Mouse (Mus musculus) inflammation-experienced regulatory T-cells (primary cell): Measurements from ENCODE around the gene Plek2. TPM values are rescaled to one million over a fixed set of nuclear protein-coding genes. Genes with fewer than 3 reads are reported as not detected.

Experiments used
- polyA plus RNA-seq, 2 experiments: library from polyadenylated mRNA; unstranded; fragments of 100-300 nt; shearing (Covaris generic); gene quantifications; one replicate each; pipeline ENCODE4 v1.2.1; 2017

The Plek2 gene
- 1 to 10 TPM in 1 of 2 experiments, under 1 TPM in 1; 0.52 to 1.2 TPM for polyA plus RNA-seq

DNA sequence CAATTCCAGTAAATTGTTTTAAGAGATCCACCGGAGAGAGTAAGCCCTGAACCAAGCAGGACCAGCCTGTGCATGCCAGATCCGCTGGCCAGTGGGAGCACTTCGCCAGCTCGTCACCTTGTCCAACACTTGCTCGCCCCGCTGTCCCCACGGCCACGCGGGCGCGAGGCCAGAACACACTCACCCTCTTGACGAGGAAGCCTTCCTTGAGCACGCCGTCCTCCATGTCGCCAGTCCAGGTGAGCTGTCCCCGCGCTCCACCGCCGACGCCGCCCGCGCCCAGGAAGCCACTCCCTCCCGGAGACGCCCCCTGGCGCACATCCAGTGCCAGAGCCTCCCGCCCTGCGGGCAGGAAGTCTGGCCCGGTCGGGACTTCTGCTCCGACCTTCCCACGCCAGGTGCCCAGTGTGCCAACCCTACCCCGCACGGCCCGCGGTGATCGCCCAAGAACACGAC is at the start of gene Plek2:
Gene Plek2, minus strand, starts transcription at position 258 of the 456 bp plus-strand sequence.

DNA sequence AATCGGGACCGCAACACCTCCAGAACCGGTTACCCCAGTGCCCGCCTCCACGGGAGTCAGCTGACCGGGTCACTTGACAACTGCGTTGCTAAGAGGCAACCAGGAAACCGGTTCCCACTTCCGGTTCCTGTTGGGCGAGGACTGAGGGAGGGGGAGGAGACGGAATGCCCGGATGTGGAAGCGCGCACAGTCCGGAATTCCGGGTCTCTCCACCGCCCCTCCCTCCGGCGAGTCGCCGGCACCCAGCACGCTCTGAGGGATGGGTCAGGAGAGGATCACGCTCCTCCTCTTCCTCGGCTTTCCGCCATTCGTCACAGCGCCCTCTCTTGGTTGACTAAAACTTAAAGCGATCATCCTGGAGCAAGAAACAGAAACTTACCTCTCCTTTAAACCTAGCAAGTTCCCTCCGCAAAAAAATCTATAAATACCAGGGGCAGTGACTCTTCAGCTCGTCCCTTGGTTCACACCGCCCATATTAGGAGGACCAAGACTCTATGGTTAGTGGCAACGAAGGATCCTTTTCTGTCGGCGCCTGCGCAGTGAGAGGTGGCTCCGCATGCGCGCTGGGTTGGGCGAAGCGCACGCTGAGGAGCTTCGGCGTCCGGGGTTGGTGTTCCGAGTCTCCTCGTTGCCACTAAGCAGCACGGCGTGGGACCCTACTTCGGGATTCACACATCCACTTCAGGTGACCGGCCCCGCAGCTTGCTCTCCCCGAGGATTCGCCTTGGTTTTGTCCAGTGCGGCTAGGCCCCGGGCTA is 45.1 kb downstream of the Plek2 start, which contains the start of the genes Atp6v1d and Eif2s1:
Gene Atp6v1d, minus strand, starts transcription at position 143 of the 758 bp plus-strand sequence.
Gene Eif2s1, plus strand, starts transcription at position 324 of the 758 bp plus-strand sequence.

Other genes starting within 250 kb of the Plek2 start
- gene Fam71d, start 215.4 kb downstream of the Plek2 start, polyA plus RNA-seq = not detected
- gene Mpp5, start 158.1 kb downstream of the Plek2 start, polyA plus RNA-seq = 10 to 100 TPM; 11.0 to 12.6 TPM
- gene Atp6v1d, start 45.3 kb downstream of the Plek2 start, polyA plus RNA-seq = 100 to 1,000 TPM; 160 to 195 TPM
- gene Eif2s1, start 45.1 kb downstream of the Plek2 start, polyA plus RNA-seq = 100 to 1,000 TPM; 165 to 210 TPM
- 10 to 100 TPM; 47.7 to 67.8 TPM for gene Tmem229b, start 100.7 kb upstream of the Plek2 start, polyA plus RNA-seq
- gene Plekhh1, start 122.2 kb upstream of the Plek2 start, polyA plus RNA-seq = under 1 TPM; 0.28 to 0.54 TPM
- 10 to 100 TPM; 26.2 to 27.5 TPM for gene Pigh, start 182.7 kb upstream of the Plek2 start, polyA plus RNA-seq
- under 1 TPM in 1 of 2 experiments, not detected in 1; 0.20 TPM for gene Arg2, start 223.8 kb upstream of the Plek2 start, polyA plus RNA-seq